Mouse (Mus musculus): ENCODE data around the gene Mcpt8.

- TF ChIP-seq CTCF (IDR thresholded peaks at IDR 0.05; ENCODE audit: extremely low read depth, insufficient read length, insufficient replicate concordance, low read depth, low read length) (no peak), POLR2A (IDR thresholded peaks at IDR 0.05; ENCODE audit: low read depth, low read length) (no peak)
Observed at GRCm38 (mm10) chr14:56097597-56097996, 12.5 kb upstream of the Mcpt8 start.
